Mouse (Mus musculus) duodenum, adult 2 months (tissue): ENCODE results near the gene Mcts1. TPM values are rescaled to one million over a fixed set of nuclear protein-coding genes. Genes with fewer than 3 reads are reported as not detected.

Experiments used
- polyA plus RNA-seq: library from polyadenylated mRNA; depleted of rRNA; stranded (reverse); fragments of >200 nt; gene quantifications from 2 replicates; pipeline ENCODE4 v1.2.3, GENCODE M21; 2012; ENCODE audit warnings: low replicate concordance; rRNA removed

Mcts1 gene
- polyA plus RNA-seq = 1.2 and 1.6 TPM in 2 replicates

GRCm38 (mm10) chrX:38600177-38600994 lies at the start of gene Mcts1:
TSS of gene Mcts1 (plus strand) at chrX:38600578.

GRCm38 (mm10) chrX:38576078-38576477 lies 24.3 kb upstream of the Mcts1 start, which contains the start of gene Cul4b:
TSS of gene Cul4b (minus strand) at chrX:38576196.

DNA sequence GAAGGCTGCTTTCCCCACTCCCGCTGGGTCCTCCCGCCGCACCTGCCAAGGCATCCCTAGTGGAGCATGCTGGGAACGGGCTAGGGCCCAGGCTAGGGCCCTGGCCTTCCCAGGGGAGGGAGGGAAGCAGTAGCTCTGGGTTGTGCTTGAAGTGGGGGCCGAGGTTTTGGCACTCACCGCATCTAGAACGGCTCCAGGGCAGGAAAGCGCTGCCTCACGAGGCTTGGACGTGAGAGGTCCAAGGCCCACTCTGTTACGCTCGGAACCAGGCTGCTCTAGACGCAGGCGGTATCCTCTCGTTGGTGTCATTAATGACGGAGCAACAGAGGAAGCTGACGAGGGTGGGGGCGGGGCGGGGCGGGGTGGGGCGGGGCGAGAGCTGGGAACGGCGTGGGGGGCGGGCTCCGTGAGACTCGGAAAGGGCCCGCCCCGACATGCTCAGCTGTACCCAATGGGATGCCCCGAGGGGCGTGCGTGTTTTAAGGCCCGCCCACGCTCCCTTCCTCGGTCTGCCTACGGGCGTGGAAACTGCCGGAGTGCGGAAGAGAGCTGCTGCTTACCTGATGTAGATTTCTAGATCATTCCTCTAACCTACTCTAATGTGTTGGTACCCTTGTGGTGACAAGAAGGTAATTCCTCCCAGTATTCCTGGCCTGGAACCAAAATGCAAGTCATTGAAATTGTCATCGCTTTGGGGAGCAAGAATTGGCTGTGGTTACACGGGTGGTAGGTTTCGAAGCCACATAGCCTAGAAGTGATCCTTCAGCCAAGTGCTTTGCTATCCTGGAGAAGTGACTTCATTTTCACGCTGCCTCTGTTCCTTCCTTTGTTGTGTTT lies 34.6 kb downstream of the Mcts1 start, which contains the start of gene C1galt1c1:
C1galt1c1 (minus strand) TSS at position 287 of the 837 bp plus-strand sequence.

Other genes starting within 250 kb of the Mcts1 start
- 11.0 and 14.2 TPM in 2 replicates for gene Lamp2, start 144.1 kb upstream of the Mcts1 start, polyA plus RNA-seq
- gene Cul4b, start 24.4 kb upstream of the Mcts1 start, polyA plus RNA-seq = 0.56 and 1.3 TPM in 2 replicates
- 1.0 and 1.4 TPM in 2 replicates for gene C1galt1c1, start 34.5 kb downstream of the Mcts1 start, polyA plus RNA-seq
- not detected in 2 replicates for gene 6030498E09Rik, start 172.1 kb downstream of the Mcts1 start, polyA plus RNA-seq